Mouse (Mus musculus) megakaryocyte, embryonic 14.5 days (primary cell): ENCODE measurements around the gene Ep300. TPM values are rescaled to one million over a fixed set of nuclear protein-coding genes. Genes with fewer than 3 reads are reported as not detected.
"Not testable (repeated sequence)": the region's sequence is repeated elsewhere in the genome, so short reads cannot be mapped to it uniquely, and the experiment has no call there.

Experiments used
- H3K27me3 ChIP-seq: replicated peaks from 2 replicates; pipeline ENCODE3; 2012; ENCODE audit warnings: inconsistent platforms
- H3K36me3 ChIP-seq: replicated peaks from 2 replicates; pipeline ENCODE3; 2012; ENCODE audit warnings: low read length, inconsistent platforms, mixed read lengths
- H3K4me1 ChIP-seq: 2 replicates; pipeline ENCODE4 v1.6.1; 2012; ENCODE audit warnings: inconsistent platforms
- H3K4me3 ChIP-seq: replicated peaks from 2 replicates; pipeline ENCODE3; 2012; ENCODE audit warnings: moderate library complexity, mild to moderate bottlenecking, inconsistent platforms
- H3K9me3 ChIP-seq: 2 replicates; pipeline ENCODE4 v1.6.1; 2012; ENCODE audit warnings: inconsistent platforms
- FLI1 ChIP-seq: IDR thresholded peaks from 2 replicates; pipeline ENCODE4 v1.6.1; 2012; ENCODE audit warnings: low read length, inconsistent platforms, mixed read lengths
- GATA1 ChIP-seq: IDR thresholded peaks from 3 replicates; pipeline ENCODE4 v1.6.1; 2012; ENCODE audit warnings: mixed read lengths, low read length, inconsistent platforms, borderline replicate concordance
- polyA plus RNA-seq: library from polyadenylated mRNA; stranded (reverse); fragments of >175 nt; gene quantifications from 2 replicates; pipeline ENCODE4 v1.2.3, GENCODE M21; 2012; ENCODE audit warnings: low replicate concordance; ENCODE audit not compliant: insufficient read depth

Gene Ep300
- polyA plus RNA-seq, 1 experiment: 8.5 TPM

- no peak for TF ChIP-seq FLI1
- TF ChIP-seq GATA1: no peak
Observed at GRCm38 (mm10) chr15:81586466-81586865, 1.3 kb downstream of the Ep300 start.

DNA sequence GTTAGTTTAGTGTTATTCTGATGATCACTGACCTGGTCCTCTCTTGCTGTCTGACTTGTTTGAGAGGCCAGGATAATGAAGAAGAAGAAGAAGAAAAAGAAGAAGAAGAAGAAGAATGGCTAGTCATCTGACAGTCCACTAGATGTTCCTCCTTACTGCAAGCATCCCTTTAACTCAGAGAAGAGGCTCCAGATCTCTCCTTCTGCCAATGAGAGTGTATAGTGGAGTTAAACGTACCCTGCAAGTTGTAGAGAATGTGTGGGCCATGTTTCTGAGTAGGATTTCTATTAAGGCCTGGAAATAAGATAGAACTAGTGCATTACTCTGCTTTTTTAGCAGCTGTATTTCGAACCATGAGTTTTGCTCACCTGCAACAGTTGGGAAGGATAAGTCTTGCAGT is 2.5 kb downstream of the Ep300 start:
- no peaks in the 10 kb centered on the region for H3K27me3 ChIP-seq
- no peak for TF ChIP-seq GATA1
- no peak for TF ChIP-seq FLI1
- no peaks in the 10 kb centered on the region for H3K9me3 ChIP-seq
- H3K4me3 ChIP-seq: peak overlapping the region; percentile 100
- peaks cover 31% of the 10 kb centered on the region for H3K36me3 ChIP-seq
- peaks cover 45% of the 10 kb centered on the region for H3K4me1 ChIP-seq

More at GRCm38 (mm10) chr15:81586466-81586865, 1.3 kb downstream of the Ep300 start:
- H3K36me3 ChIP-seq: peaks cover 22% of the 10 kb centered on the region
- peaks cover 36% of the 10 kb centered on the region for H3K4me1 ChIP-seq
- peak overlapping the region; percentile 100 for H3K4me3 ChIP-seq
- H3K27me3 ChIP-seq: no peaks in the 10 kb centered on the region
- H3K9me3 ChIP-seq: no peaks in the 10 kb centered on the region

DNA sequence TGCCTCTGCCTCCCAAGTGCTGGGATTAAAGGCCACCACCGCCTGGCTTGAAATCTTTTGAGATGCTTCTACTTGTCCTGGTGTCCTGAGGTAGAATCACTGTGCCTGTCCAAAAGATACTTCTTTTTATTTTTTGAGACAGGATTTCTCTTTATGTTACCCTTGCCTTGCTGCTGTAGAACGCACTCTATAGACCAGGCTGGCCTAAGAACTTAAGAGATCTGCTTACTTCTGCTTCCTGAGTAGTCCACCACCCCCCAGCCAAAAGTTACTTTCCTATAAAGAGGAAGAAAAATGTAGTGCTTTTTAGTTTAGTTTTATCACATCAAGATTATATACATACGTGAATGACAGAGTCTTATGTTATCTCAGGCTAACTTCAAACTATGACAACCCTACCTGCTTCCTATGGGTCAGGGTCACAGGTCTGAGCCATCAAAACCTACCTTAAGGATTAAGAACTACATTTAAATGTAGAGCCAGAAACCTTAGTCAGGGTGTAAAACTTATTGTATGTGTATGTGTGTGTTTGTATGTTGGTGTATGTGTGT is 9.1 kb downstream of the Ep300 start:
- no peak overlapping the region for H3K4me3 ChIP-seq
- H3K36me3 ChIP-seq: peaks cover 79% of the 10 kb centered on the region
- H3K9me3 ChIP-seq: no peaks in the 10 kb centered on the region
- peaks cover 57% of the 10 kb centered on the region for H3K4me1 ChIP-seq
- no peaks in the 10 kb centered on the region for H3K27me3 ChIP-seq
- TF ChIP-seq FLI1 (no peak), GATA1 (no peak)

GRCm38 (mm10) chr15:81598742-81599141 is 13.6 kb downstream of the Ep300 start:
- peaks cover 86% of the 10 kb centered on the region for H3K36me3 ChIP-seq
- not testable (repeated sequence) for H3K4me3 ChIP-seq, H3K9me3 ChIP-seq, H3K27me3 ChIP-seq
- H3K4me1 ChIP-seq: peaks cover 39% of the 10 kb centered on the region

- TF ChIP-seq GATA1: no peak
- no peak for TF ChIP-seq FLI1
- Histone ChIP-seq H3K4me1 (peaks cover 42% of the 10 kb centered on the region), H3K4me3 (no peak overlapping the region), H3K9me3 (no peaks in the 10 kb centered on the region), H3K27me3 (no peaks in the 10 kb centered on the region), H3K36me3 (peaks cover 97% of the 10 kb centered on the region)
Observed at GRCm38 (mm10) chr15:81605241-81605640, 20.1 kb downstream of the Ep300 start.

DNA sequence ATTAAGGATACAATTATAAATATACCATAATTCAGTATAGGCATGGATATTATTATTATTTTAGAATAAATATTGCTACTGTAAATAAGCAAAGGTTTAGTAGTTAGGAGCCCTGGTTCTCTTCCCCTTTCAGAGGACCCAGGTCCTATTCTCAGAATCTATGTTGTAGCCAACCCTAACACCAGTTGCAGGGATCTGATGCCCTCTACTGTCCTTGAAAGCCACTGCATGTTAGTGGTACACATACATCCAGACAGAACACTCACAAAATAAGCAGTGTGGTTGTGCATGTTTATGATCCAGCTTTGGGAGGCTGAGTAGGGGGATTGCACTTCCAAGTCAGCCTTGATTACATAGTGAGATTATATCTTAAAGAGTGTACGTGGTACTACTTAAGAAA is 21.5 kb downstream of the Ep300 start:
- no peak overlapping the region for H3K4me3 ChIP-seq
- peaks cover 37% of the 10 kb centered on the region for H3K4me1 ChIP-seq
- no peaks in the 10 kb centered on the region for H3K27me3 ChIP-seq
- no peak for TF ChIP-seq FLI1
- no peak for TF ChIP-seq GATA1
- H3K9me3 ChIP-seq: no peaks in the 10 kb centered on the region
- H3K36me3 ChIP-seq: peaks cover 98% of the 10 kb centered on the region

GRCm38 (mm10) chr15:81649516-81650455 is 64.6 kb downstream of the Ep300 start:
- Histone ChIP-seq H3K27me3 (no peaks in the 10 kb centered on the region), H3K4me1 (no peaks in the 10 kb centered on the region), H3K36me3 (peaks cover 76% of the 10 kb centered on the region), H3K4me3 (no peak overlapping the region), H3K9me3 (peaks cover 7% of the 10 kb centered on the region; the same call in 1 of the 2 replicates)
- TF ChIP-seq FLI1 (no peak), GATA1 (no peak)

GRCm38 (mm10) chr15:81650636-81651035 is 65.5 kb downstream of the Ep300 start:
- Histone ChIP-seq H3K9me3 (peaks cover 7% of the 10 kb centered on the region; the same call in 1 of the 2 replicates), H3K36me3 (peaks cover 67% of the 10 kb centered on the region), H3K27me3 (peaks cover 1% of the 10 kb centered on the region), H3K4me1 (no peaks in the 10 kb centered on the region), H3K4me3 (no peak overlapping the region)
- TF ChIP-seq FLI1: no peak
- TF ChIP-seq GATA1: no peak

GRCm38 (mm10) chr15:81661701-81662100 is 76.5 kb downstream of the Ep300 start:
- no peak overlapping the region for H3K4me3 ChIP-seq
- H3K4me1 ChIP-seq: peaks cover 15% of the 10 kb centered on the region; the same call in 1 of the 2 replicates
- TF ChIP-seq GATA1 (no peak), FLI1 (no peak)
- peaks cover 2% of the 10 kb centered on the region for H3K27me3 ChIP-seq
- no peaks in the 10 kb centered on the region for H3K36me3 ChIP-seq
- no peaks in the 10 kb centered on the region for H3K9me3 ChIP-seq

GRCm38 (mm10) chr15:81663281-81663680 is 78.1 kb downstream of the Ep300 start:
- Histone ChIP-seq H3K4me3 (peak overlapping the region; percentile 98), H3K36me3 (peaks cover 16% of the 10 kb centered on the region), H3K4me1 (peaks cover 25% of the 10 kb centered on the region), H3K27me3 (no peaks in the 10 kb centered on the region), H3K9me3 (no peaks in the 10 kb centered on the region)
- no peak for TF ChIP-seq GATA1
- TF ChIP-seq FLI1: no peak
